Mouse (Mus musculus) urinary bladder, postnatal 36 days (tissue): ENCODE measurements around the gene P3h2.

ENCODE experiments used
- DNase-seq, 2 experiments: peaks; one replicate each; pipeline ENCODE4 v3.0.0; 2022; ENCODE audit warnings: low spot score in 2 of 2, mixed read lengths in 1 of 2

Gene P3h2

DNA sequence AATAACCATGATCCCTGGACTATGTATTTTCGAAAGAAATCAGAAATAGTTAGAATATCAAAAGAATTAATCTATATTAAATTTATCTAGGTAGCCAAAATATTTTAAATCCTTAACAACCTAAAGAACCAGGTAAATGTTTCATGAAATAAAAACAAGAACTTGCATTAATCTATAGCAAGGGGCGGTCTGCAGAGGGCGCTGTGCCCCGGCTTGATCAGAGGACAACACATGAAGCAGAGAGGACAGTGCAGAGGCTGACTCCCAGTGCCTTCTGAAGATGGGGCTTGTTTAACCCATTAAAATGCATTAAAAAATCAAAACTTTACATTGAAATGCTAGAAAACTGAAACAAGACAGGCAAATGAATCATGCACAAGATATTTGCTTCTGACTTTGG is 121.9 kb downstream of the P3h2 start:
- no peak for DNase-seq

- no peak for DNase-seq
These were observed 126.5 kb downstream of the P3h2 start for GRCm38 (mm10) chr16:25979037-25979436.

- no peak for DNase-seq
These were observed 128.4 kb downstream of the P3h2 start for GRCm38 (mm10) chr16:25977210-25977609.

GRCm38 (mm10) chr16:25971285-25971684 is 134.3 kb downstream of the P3h2 start:
- no peak for DNase-seq

GRCm38 (mm10) chr16:25970720-25971119 is 134.9 kb downstream of the P3h2 start:
- no peak for DNase-seq

DNA sequence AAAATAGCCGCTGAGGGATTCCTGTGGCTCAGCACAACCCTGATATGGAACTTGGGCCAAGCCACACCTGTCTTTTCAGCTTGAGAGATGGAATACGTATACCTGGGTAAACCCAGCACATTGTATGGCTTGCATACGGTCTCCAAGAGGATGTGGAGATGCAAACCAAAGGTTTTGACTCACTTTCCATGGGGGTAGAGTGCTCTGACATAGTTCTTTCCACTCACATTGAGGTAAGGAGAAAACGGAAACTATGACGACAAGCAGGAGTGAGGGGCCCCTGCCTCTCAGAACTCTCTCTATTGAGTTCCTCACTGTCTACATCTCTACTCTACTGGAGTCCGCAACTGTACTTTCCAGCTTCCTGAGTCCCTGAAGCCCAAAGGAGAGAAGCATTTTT is 135.4 kb downstream of the P3h2 start:
- DNase-seq: no peak

DNA sequence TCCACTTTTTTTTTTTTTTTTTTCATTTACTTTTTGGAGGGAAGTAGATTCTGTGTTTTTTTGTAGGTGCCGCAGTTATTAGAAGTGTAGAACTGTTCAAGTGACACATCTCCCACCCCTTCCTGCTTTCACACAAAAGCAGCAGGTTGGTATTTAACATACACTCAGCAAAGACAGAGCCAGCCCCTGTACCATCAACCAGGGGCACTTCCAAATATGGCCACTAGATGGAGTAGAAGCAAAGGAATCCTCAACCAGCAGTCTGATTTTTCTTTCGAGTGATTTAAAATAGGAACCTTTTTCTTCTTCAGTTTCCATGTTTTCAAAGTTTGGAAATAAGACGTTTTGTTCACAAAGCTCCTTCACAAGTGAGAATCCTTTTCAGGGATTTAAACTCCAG is 138.3 kb downstream of the P3h2 start:
- peak; percentile 47 to 60 for DNase-seq

- peak; percentile 39 to 42 for DNase-seq
These were observed 141.7 kb downstream of the P3h2 start for GRCm38 (mm10) chr16:25963856-25964255.

GRCm38 (mm10) chr16:25960345-25960744 is 145.2 kb downstream of the P3h2 start:
- DNase-seq: no peak

GRCm38 (mm10) chr16:25959929-25960328 is 145.7 kb downstream of the P3h2 start:
- no peak for DNase-seq

GRCm38 (mm10) chr16:25958650-25959238 is 146.8 kb downstream of the P3h2 start:
- no peak for DNase-seq

GRCm38 (mm10) chr16:25958213-25958612 is 147.4 kb downstream of the P3h2 start:
- peak in 1 of 2 experiments; percentile 15 for DNase-seq

- DNase-seq: no peak
These were observed 148.8 kb downstream of the P3h2 start for GRCm38 (mm10) chr16:25956831-25957230.

- no peak for DNase-seq
These were observed 151.0 kb downstream of the P3h2 start for GRCm38 (mm10) chr16:25954614-25955013.

DNA sequence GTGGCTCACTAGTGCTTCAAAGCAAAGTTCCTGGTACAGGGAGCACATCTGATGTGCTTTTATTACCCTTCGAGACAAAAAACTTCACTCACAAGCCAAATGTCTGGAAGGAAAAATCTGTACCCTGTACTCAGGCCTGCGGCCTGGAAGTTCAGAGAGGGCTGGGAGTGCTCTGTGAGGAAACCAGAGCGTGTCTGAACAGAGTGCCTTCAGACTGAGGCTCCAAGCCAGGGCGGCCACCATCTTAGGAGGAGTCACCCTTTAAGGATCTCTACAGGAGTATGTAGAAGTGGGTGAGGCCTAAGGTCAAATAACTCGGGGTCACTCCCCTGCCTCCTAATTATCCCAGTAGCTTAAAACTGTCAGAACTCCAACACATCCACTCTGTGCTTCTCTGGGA is 152.2 kb downstream of the P3h2 start:
- DNase-seq: no peak

DNA sequence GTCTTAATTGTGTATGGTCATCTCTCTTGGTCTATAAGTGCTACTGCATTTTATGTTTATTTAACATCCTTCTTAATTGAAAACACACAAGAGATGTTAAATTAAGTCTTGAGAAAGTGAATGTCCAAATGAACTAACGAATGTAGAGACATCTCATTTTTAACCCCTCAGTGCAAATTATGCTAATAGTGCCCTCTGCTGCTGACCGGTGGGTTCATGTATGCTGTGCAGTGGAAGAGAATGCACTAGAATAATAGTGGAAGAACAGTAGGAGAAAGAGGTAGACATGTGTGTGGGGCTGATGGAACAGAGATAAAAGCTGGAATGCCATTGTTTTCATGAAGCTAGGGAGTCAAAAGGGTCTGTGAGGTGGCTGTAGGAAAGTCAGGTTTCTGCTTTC is 153.6 kb downstream of the P3h2 start:
- DNase-seq: peak in 1 of 2 experiments; percentile 33

DNA sequence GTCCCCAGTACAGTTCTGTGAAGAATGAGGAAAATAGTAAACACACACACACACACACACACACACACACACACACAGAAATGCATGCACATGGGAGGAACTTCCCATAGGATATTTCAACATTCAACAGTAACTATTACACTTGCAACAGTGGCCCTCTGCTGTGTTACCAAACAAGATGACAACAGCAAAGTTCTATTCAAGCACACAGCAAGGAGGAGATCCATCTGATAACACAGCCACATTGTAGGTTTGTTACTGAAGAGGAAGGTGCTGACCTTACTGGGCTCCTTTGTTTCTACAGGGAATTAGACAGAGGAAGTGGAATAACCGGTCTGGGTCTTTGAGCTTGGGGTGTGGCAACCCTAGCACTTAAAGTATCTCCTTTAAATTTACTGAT is 157.5 kb downstream of the P3h2 start:
- DNase-seq: no peak

DNA sequence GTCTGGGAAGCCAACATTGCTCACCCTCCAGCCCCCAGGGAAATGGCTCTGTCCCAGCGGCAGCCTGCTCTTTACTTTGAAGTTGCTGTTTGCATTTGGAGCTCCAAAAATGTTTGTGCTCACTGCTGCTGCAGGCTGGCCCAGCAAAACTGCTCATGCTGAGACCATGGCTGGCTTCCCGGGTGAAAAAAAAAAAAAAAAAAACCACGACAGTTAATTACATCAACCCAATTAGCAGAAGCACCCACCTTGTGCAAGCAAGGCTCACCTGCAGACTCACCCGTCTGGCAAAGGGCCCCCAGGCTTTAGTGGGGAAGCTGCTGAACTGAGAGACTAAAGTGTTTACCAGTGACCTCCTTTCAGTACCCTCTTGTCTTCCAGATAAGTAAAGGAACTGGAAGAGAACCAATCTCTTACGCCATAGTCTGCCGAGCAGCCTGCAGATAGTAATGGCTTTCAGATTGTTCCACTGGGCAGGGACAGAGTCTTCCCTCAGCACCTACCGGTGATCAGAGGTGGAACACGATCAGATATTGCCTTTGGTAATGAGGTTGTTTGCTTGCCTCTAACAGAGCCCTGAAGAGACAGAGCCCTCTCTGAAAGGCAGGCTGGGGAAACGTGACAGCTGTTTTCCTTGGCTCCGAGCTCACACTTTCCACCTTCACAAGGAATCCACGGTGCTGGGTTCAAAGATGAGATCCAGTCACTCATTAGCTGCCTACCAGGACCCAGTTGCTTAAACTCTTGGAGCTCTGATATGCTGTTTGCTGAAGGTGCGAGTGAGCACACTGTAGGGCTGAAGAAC is 160.2 kb downstream of the P3h2 start:
- DNase-seq: peak; percentile 33 to 34

GRCm38 (mm10) chr16:25942261-25942660 is 163.3 kb downstream of the P3h2 start:
- DNase-seq: peak in 1 of 2 experiments; percentile 20

- no peak for DNase-seq
These were observed 171.4 kb downstream of the P3h2 start for GRCm38 (mm10) chr16:25934181-25934580.

- DNase-seq: no peak
These were observed 193.4 kb downstream of the P3h2 start for GRCm38 (mm10) chr16:25912185-25912584.
